Mouse (Mus musculus) C2C12 (cell line): ENCODE data around the gene Plxna2.

Experiments used
- CEBPB ChIP-seq: IDR thresholded peaks from one replicate; pipeline ENCODE4 v1.6.1; 2011; ENCODE audit warnings: low read depth, mild to moderate bottlenecking, control low read depth, moderate library complexity
- CTCF ChIP-seq: IDR thresholded peaks from one replicate; pipeline ENCODE4 v1.5.1; 2011; ENCODE audit not compliant: control insufficient read depth, insufficient read depth, insufficient read length
- FOSL1 ChIP-seq: IDR thresholded peaks from one replicate; pipeline ENCODE4 v1.8.0; 2011; ENCODE audit warnings: mild to moderate bottlenecking, low read length; ENCODE audit not compliant: poor library complexity, insufficient read depth, severe bottlenecking
- MAX ChIP-seq: IDR thresholded peaks from one replicate; pipeline ENCODE4 v1.6.1; 2011; ENCODE audit warnings: mild to moderate bottlenecking, control low read depth
- MYOD1 ChIP-seq: IDR thresholded peaks from one replicate; pipeline ENCODE4 v1.6.1; 2011; ENCODE audit warnings: low read depth; ENCODE audit not compliant: control insufficient read depth, insufficient read length
- MYOG ChIP-seq: IDR thresholded peaks from one replicate; pipeline ENCODE4 v1.6.1; 2011; ENCODE audit not compliant: control insufficient read depth, insufficient read length; ENCODE audit errors: extremely low read depth
- USF1 ChIP-seq: IDR thresholded peaks from one replicate; pipeline ENCODE4 v1.6.1; 2011; ENCODE audit warnings: low read depth, mild to moderate bottlenecking, control low read depth, moderate library complexity

DNA sequence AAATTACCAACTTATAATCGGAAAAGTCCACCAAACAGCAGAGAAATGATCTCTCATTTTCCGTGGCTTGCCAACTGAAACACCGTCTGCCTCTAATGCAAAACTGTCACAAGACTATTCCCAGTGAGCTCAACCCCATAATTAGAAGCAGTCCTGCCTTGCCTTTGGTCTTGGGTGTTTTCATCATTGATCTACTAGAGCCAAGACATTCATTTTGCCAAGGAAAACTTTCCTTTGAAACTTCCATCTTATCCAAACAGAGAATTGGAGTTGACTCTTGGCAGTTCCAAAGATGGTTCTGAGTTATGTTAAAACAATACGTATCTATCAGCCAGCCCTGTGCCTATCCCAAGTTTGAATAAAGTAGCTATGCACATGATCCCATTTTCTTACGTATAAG lies 24.9 kb upstream of the Plxna2 start:
- TF ChIP-seq CTCF (no peak), CEBPB (no peak), MAX (no peak), MYOG (no peak), MYOD1 (no peak), FOSL1 (no peak), USF1 (no peak)
